Mouse (Mus musculus): ENCODE measurements at regions not wholly inside any gene's neighbourhood (a gene's known extent, or its start where the extent isn't known, plus 50 kb on each side); places are given as distances from the start of the nearest gene placed in this dataset.

DNA sequence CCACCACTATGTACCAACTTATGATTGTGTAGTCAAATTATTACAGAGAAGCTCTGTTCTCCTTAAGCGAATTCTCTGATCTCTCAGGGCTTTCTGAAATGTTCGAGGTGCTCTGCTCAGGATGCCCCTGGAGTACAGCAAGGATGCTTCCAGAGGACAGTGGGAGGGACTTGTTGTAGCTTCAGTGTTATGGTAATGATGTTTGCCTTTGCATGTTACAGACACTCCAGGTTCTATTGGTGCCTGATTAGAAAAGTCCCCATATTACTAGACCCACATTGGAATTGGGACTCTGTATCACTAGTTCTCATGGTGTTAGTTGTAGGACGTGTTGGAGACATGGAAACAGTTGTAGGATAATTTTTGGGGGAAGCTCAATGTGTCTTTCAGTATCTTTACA, 96.0 kb downstream of the Epdr1 start:
- no peak for DNase-seq

DNA sequence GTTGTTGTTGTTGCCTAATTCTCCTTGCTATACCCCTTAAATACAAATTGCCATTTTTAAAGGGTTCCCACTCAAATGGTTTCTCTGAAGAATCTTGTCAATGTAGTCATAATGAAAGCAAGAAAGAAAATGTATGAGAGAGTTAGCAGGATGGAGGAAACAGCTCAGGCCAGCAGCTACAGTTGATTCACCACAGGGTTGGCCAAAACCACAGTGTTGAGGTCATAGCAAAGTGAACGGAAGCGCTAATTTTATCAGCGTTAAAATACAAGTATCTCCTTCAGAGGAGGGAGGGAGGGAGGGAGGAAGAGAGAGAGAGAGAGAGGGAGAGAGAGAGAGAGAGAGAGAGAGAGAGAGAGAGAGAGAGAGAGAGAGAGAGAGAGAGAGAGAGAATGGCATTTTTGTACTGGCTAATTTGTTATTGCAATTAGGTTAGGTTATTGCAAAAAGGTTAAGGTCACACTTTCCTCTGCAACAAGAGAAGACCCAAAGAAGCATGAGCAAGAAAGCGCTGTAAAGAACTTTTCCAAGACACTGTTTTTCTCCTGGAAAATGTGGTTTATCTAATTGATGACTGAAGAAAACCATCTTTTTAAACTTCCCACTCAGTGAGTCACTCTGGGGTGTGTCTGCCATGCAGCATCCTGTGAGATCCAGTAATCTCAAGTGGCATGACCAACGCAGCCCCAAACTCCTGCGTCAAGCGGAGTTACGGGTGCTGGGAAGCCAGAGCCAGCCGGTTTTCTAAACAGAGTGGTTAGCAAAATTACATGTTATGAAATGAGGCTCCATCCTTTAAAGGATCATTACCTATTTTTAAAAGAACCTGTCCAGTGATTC, 101.6 kb downstream of the Epdr1 start:
- peak in 1 of 2 experiments; percentile 1 for DNase-seq

DNA sequence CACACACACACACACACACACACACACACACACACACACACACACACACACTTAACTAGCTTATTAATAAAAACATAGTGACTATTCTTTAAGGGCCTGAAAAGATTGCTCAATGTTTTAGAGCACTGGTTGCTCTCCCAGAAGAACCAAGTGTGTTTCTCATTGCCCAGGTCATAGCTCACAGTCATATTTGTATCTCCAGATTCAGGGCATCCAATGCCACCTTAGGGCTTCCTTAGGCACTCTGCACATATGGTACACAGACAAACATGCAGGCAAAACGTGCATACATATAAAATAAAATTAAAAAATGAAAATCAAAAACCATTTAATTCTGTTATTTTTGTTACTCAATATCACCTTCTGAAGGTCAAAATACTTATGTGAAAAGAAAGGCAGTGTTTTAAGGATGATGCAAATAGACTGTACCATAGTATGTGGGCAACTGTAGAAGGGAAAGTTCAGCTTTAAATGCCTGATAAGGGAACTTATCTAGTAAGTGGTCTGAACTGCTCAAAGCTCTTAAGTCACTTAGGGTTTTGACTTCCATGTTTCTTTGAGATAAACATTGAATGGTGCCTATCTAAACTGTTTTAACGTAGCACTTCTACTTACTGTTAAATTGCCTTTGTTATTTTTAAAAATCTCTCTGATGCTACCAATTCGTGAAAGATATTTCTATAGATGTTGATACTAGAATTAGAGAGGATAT, 104.7 kb downstream of the Epdr1 start:
- no peak for DNase-seq

DNA sequence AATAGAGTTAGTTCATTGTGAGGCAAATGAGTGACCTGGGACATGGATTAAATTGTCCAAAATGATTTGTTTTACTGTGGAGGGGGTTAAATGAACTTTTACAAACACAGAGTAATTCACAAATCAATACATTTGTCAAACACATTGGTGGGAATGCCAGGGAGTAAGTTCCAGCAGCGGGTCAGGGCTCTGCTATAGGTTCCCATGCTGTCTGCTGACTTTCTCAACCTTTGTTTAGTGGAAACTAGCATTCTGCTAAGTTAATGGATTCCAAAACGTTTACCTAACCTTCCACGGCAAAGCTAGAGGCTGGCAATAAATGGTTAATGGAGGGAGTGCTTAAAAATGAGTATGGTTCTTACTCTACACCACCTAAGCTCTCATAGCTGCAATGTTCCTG, 110.9 kb upstream of the Stard3nl start:
- no peak for DNase-seq

DNA sequence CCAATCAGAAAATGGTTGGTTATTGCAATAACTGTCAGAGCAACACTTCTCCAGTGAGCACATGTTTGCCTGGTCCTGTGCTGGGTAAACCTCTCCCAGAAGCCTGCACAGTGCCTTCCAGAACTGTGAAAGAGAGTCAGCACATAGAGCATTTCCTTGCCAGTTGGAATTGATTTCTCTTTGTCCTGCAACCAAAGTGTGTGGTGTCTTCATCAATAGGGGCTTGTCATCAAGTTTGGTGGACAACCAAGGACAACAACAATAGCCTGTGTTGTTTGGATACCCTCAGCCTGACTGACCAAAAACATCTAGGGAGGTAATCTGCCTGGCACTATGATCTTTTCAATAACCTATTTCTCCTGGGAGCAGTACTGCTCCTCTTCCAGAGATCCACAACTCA, 108.6 kb upstream of the Stard3nl start:
- DNase-seq: no peak

DNA sequence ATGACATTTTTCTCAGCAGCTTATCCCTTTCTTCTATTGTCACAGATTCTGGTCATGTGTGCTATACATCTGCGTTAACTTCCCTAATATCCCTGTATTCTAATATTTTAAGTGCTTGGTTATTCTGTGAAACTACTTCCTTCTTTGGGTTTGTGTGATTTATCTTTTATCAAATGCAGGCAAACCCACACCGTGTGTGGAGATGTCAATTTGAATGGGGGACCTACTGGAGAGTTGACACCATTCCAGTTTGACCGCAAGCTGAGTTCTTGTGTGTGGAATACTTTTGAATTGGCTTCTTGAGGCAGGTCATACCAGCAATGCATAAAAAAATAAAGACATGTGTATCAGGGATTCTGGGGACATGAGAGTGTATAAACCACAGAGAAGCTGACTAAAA, 86.6 kb upstream of the Stard3nl start:
- DNase-seq: no peak

DNA sequence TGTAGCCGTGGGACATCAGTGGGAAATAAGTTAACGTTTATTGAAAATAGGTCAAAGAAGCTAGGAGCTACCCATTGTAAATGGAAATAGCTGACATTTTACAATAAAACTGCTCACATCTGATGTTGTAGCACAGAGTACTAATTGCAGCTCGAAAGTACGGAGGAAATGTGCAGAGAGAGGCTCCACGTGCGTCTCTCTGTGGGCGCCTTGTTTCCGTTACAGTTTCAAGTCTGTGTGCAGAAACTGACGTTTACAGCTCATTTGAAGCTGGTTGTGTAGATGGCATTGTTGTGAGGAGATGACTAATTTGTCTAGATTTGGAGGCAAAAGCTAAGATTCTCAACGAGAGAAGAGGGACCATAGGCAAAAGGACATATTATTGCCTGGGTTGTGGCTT, 78.4 kb upstream of the Stard3nl start:
- no peak for DNase-seq

DNA sequence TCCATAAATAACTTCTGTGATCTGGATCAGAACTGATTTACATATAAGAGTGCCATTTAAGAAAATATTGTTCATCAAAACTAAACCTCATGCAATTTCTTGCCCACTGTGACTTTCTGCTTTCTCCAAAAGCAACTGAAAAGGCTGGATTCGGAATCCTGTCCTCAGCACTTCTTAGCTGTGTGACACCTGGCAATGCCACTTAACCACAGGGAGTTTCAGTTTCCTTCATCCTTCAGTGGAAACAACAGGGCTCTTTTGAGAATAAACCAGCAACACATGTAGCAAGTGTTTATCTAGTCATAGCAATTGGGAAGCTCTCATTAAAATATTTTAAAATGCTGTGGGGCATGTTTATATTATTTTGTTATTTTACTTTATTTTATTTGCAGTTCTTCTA, 75.1 kb upstream of the Stard3nl start:
- no peak for DNase-seq

DNA sequence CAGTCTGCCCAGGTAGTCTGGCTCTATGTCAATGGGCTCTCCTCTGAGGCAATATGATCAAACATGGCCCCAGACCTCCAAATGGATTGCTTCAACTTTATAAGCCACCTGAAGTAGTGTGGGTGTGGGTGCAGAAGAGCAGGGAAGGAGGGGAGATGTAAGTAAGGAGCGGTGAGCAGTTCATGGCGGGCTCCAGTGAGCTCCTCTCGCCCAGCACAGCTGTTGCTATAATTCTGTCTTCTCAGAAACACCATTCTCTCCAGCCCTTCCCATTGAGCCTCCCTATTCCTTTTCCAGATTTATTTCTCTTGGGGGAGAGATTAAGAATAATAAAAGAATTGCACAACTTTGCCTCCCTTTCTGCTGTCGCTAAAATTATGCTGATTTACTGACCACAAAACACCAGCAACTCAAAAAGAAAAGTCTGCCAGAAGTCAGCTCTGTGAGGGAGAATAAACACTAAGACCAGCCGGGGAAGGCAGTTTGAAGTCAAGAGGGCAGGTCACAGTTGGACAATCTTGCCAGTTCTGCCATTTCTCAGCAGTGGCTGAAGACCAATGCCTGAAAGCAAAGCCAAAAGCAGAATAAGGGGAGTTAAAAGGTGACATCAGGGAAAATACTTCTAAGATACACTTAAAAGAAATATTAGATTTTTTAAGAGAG, 71.3 kb upstream of the Stard3nl start:
- DNase-seq: peak in 1 of 2 experiments; percentile 17

DNA sequence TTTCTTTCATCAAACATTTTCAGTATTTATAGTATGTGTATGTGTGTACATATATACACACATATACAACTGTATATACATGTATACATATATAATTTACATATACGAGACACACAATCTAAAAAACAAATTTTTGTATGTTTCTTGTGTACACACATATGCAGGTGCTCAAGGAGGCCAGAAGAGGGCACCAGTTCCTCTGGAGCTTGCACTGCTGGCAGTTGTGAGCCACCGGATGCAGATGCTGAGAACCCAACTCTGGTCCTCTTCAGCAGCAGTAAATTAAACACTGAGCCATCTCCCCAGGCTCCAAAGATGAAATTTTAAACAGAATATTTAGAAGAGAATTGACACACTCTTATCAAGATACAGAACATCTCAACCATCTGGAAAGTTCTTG, 67.4 kb upstream of the Stard3nl start:
- DNase-seq: no peak

DNA sequence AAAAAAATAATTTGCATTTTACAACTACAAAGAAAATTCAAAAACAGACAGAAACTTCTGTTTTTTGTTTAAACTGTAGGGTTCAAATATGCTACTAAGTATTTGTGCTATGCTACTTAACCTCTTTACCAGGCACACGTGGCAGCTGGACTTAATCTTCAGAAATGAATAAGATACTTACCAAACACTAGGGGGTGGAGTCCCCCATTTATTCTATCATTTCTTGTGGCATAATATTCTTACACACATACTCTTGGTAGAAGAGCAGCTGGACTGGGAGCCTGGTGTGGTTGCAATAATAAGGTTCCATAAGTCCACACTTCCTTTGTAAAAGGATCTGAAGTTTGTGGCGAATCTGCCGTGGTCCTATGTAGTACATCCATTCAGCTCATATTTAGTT, 53.8 kb upstream of the Stard3nl start:
- no peak for DNase-seq

All from kidney, adult 8-10 months (tissue).